12 mouse cellular contexts compared by ENCODE assay signal in genomic region chr4:32326860-32327259, GRCm38 (mm10).
DNase-seq lines count a peak whose midpoint lies in the region; ATAC-seq and TF ChIP-seq lines count a peak whose summit lies in the region.
"Had no signal": no experiment of that assay in that cellular context is flagged by ENCODE, and none has a peak within 500 bp of the region (broad histone marks: within the 10 kb centered on the region; RNA-seq: fewer than 3 reads in every experiment).

No protein-coding gene starts in this region.

- peak overlapping the region; percentile 10; the same call in 1 of the 2 replicates for H3K4me2 ChIP-seq in forebrain, embryonic 16.5 days (ENCODE audit: low read length)
- H3K4me2 ChIP-seq in midbrain, embryonic 13.5 days (replicated peaks): peak overlapping the region; percentile 37
- H3K4me2 ChIP-seq: stomach, embryonic 15.5 days had no signal

- H3K27me3 ChIP-seq in forebrain, embryonic 16.5 days (replicated peaks; ENCODE audit: control insufficient read depth, insufficient read depth, low read length): no peaks in the 10 kb centered on the region
- H3K27me3 ChIP-seq in midbrain, embryonic 13.5 days: no peaks in the 10 kb centered on the region
- H3K27me3 ChIP-seq: stomach, embryonic 15.5 days had no signal

- no peaks in the 10 kb centered on the region for H3K36me3 ChIP-seq in forebrain, embryonic 16.5 days (ENCODE audit: control insufficient read depth, insufficient read depth)
- no peaks in the 10 kb centered on the region for H3K36me3 ChIP-seq in midbrain, embryonic 13.5 days
- H3K36me3 ChIP-seq: stomach, embryonic 15.5 days had no signal

- no peak for TF ChIP-seq POLR2A in brain, embryonic 14.5 days (IDR thresholded peaks at IDR 0.05; ENCODE audit: borderline replicate concordance, extremely low read depth, insufficient read depth, insufficient read length, poor library complexity, severe bottlenecking)

- no peak overlapping the region for H3K9ac ChIP-seq in forebrain, embryonic 16.5 days (replicated peaks; ENCODE audit: low read depth, low read length)
- H3K9ac ChIP-seq in midbrain, embryonic 13.5 days (replicated peaks): peak overlapping the region; percentile 24; the same call in 1 of the 2 replicates
- H3K9ac ChIP-seq: stomach, embryonic 15.5 days had no signal

- H3K4me1 ChIP-seq in forebrain, embryonic 16.5 days (replicated peaks; ENCODE audit: control insufficient read depth, insufficient read depth, low read length): peaks cover 40% of the 10 kb centered on the region
- H3K4me1 ChIP-seq in midbrain, embryonic 13.5 days (replicated peaks): peaks cover 50% of the 10 kb centered on the region

- DNase-seq in frontal cortex, postnatal 25 days (ENCODE audit: low spot score in 2 of 2): no peak
- DNase-seq in brain, embryonic 14.5 days (ENCODE audit: low read depth): peak; percentile 88
- DNase-seq in kidney, postnatal 4 days: no peak
- no peak for DNase-seq in thymus, postnatal 36 days
- DNase-seq in cerebellum, adult 11 months: no peak
- DNase-seq: kidney, adult 8-10 months; lung, postnatal 14 days; right cerebral cortex, postnatal 25 days had no signal

- TF ChIP-seq CTCF in brain, embryonic 14.5 days (IDR thresholded peaks at IDR 0.05; ENCODE audit: borderline replicate concordance, extremely low read depth, insufficient read depth, insufficient read length): no peak

- H3K27ac ChIP-seq in forebrain, embryonic 16.5 days (ENCODE audit: low read length): peak overlapping the region; percentile 78
- H3K27ac ChIP-seq in midbrain, embryonic 13.5 days: peak overlapping the region; percentile 92
- H3K27ac ChIP-seq: stomach, embryonic 15.5 days had no signal

- 9% methylated on average over 3 of the region's 3 CpGs for WGBS in forebrain, embryonic 16.5 days
- WGBS in midbrain, embryonic 13.5 days: 3% methylated on average over 3 of the region's 3 CpGs

- ATAC-seq in frontal cortex, adult (ENCODE audit: low TSS enrichment): peak; percentile 21; the same call in 1 of the 2 replicates
- peak; percentile 63 for ATAC-seq in forebrain, embryonic 16.5 days
- peak; percentile 85 for ATAC-seq in midbrain, embryonic 13.5 days

- H3K4me3 ChIP-seq in forebrain, embryonic 16.5 days (replicated peaks; ENCODE audit: low read length): no peak overlapping the region
- H3K4me3 ChIP-seq in midbrain, embryonic 13.5 days (replicated peaks): no peak overlapping the region
- H3K4me3 ChIP-seq: stomach, embryonic 15.5 days had no signal

- H3K9me3 ChIP-seq in forebrain, embryonic 16.5 days (ENCODE audit: control insufficient read depth, low read length): 0 out of 2 replicates have a peak, but pooled peaks cover 2% of the 10 kb centered on the region
- peaks cover 5% of the 10 kb centered on the region; the same call in 1 of the 2 replicates for H3K9me3 ChIP-seq in midbrain, embryonic 13.5 days
- H3K9me3 ChIP-seq: stomach, embryonic 15.5 days had no signal

Comparison
In these comparisons a context has a peak if more than half of its experiments do, and no peak if none do; other contexts are left out.
1. ATAC-seq: peak in every context shown above with its lines; median percentile 85 in midbrain, embryonic 13.5 days; 63 in forebrain, embryonic 16.5 days; 21 in frontal cortex, adult.